Mouse (Mus musculus): ENCODE measurements around the gene Bnipl.
A peak's percentile ranks its signal among the peaks of the same experiment; 100 is the strongest.

Bnipl gene

DNA sequence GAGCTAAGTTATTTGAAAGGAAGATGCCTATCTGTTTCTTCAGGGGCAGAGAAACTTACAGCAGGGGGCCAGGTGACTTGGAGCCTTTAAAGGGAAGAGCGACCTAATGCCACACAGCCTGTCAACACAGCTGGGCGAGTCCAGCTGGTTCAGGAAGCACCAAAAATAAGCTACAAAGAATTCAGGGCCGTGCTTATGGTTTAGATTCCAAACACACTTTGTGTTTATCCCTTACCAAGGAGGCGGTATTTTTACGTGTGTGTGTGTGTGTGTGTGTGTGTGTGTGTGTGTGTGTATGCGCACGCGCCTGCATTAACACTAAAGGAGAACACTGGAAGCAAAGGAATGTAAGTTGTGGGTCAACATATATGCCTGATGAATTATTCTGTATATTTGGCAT, 29.8 kb upstream of the Bnipl start:
- DNase-seq (ENCODE audit: low spot score), result peak; percentile 50

DNA sequence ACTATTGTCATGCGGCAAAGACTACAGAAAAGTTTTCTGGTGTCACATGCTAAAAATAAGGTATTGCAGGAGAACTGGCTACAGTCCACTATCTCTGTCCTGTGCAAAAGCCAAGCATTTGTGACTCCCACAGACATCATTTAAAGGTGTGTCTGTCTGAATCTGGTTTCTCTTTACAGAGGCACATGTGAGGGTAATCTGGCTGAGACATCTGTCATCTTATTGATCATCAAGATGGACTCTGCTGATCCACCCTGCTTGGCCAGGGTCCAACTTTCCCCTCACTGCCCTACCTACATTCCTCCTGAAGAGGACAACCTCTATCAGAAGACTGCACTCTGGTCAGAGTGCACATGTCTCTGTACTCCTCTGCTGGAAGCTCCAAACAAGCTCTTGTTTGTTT, 26.2 kb upstream of the Bnipl start:
- DNase-seq (ENCODE audit: low spot score), result peak; percentile 81

DNA sequence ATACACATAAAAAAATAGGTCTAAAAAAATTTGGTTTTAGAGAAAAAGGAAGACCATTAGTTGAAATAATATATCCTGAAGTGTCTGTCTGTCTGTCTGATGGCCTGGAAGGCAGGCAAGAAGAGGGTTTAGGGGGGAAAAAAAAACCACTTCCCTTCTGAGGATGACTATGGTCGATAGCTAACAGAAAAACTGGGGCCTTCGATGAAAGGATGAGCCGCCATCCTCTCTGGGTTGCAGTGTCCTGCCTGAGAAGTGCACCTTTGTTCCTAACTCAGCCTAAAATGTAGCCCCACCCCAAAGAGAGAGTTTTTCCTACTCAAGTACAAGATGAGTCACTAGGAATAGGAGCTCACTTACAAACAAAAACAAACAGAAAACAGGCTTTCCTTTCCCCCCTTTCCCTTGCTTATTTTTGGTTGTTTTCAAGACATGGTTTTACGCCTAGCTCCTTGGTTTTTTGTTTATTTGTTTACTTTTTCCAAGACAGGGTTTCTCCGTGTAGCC, 25.5 kb upstream of the Bnipl start:
- DNase-seq (ENCODE audit: low spot score), result no peak

DNA sequence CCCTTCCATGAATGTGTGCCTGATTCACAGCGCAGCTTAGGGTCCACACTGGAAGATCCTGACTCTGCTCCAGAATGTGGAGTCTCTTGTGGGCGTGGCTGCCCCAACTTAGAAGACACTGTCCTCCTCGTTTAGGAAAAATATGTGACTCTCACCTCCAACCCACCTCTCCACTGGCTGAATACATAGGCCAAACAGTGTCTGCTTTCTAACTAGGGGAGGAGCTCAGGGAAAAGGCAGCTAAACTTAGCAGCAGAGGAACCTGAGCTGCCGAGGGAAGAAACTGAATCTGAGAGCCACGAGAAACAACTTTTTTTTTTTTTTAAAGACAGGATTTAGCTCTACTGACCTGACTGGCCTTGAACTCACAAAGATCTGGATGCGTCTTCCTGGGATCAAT, 24.2 kb upstream of the Bnipl start:
- DNase-seq (ENCODE audit: low spot score), result no peak

DNA sequence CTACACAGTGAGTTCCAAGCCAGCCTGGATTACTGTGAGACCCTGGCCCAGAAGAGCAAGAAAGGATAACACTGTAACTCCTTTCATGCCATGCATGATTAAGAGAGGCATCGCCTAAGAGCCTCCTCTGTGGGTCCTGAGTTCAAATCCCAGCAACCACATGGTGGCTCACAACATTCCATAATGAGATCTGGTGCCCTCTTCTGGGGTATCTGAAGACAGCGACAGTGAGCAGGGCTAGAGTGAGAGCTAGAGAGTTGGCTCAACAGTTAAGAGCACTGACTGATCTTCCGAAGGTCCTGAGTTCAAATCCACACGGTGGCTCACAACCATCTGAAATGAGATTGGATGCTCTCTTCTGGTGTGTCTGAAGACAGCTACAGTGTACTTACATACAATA, 23.5 kb upstream of the Bnipl start:
- DNase-seq (ENCODE audit: low spot score), result no peak

DNA sequence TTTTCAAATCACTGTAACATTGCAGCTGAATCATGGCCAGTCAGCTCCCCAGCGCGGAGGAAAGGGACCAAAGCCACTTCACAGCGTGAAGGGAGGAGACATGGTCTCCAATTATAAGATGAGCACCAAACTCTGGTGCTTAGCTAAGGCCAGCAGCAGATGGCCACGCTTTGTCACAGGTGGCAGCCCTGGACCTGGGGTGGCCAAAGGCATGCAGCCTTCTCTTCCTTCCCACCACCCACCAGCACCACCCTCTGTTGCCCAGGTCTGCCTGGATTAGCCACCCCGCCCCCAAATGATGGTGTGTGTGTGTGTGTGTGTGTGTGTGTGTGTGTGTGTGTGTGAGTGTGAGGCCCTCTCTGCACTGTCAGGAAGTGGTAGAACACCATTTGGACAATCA, 22.5 kb upstream of the Bnipl start:
- DNase-seq (ENCODE audit: low spot score), result no peak

DNA sequence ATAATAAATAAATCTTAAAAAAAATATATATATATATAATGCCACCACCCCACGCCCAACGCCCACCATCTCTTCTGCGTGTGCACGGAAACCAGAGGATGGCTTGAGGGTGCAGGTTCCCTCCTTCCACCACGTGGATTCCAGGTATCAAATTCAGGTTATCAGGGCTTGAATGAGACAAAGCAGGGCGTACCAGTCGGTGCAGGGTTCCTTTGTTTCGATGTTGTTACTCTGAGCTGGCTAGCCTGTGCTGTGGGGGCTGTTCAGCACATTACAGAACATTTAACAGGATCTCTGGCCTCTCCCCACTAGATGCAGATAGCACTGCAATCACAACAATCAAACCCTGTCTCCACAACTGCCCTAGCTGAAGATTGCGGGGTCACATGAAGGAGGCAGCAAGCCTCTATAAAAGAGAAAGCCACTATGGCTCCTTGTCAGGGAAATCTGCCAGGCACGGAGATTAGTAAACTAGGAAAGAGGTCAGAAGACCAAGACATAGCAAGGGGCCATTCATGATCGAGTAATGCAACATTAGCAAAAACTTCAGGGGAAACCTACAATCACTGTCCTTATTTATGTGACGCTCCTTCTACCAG, 19.9 kb upstream of the Bnipl start:
- DNase-seq (ENCODE audit: low spot score), result no peak

DNA sequence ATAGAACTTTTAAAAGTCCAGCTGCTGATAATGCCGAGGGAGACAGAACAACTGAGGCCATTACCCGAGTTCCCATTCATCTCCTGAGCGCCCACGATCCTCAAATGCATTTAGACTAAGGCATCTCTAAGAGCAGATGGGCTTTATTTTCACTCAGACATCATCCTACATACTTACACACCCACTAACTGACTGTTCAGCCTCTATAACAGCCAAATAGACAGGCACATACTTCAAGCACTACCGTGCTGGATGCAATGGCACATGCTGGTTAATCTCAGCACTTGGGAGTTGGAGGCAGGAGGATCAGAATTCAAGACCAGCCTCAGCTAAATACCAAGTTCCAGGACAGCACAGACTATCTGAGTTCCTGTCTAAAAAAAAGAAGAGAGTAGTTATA, 18.8 kb upstream of the Bnipl start:
- DNase-seq (ENCODE audit: low spot score), result no peak

DNA sequence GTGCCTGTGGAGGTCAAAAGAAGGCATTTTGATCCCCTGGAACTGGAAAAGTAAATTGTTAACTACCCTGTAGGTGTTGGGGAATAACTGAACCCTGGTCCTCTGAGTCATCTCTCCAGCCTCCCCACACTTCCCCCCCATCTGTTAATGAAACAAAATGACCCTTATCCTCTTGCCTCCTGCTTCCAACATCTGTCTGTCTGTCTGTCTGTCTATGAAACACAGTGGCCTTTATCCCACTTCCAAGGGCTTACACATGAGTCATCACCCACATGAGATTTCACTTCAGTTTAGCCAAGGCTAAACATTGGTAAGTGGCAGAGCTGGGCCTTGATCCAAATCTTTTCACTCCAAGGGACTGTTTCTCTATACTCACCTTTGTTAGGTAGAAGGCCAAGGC, 16.9 kb upstream of the Bnipl start:
- DNase-seq (ENCODE audit: low spot score), result peak; percentile 66

DNA sequence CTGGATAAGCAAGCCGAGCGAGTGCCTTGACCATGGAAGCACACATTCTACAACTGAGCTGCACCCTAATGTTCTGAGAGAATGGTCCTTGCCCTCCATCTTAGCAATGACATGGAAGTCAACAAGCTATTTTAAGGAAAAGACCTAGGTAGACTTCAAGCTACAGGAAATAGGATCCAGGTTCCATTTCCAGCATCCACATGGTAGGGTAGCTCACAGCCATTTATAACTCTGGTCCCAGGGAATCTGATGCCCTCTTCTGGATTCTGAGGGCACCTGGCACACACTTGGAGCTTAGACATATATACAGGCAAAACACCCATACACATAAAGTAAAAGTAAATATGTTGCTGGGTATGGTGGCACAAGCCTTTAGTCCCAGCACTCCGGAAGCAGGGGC, 15.1 kb upstream of the Bnipl start:
- DNase-seq (ENCODE audit: low spot score), result no peak

DNA sequence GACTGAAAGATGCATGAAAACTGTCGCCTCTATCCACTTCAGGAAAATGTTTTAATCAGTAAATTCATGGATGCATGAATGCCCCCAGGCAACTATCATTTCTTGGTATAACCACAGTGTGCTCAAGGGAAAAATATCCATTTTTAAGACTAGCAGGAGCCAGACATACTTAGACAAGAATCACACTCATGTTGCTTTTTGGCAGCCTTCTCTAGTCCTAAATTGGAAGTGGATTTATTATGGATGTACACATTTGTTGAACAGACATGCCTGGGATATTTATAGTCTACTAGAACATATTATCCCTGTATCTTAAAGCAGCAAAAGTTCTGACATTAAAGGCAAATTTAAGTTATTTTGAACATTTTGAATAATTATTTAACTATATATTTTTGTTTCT, 13.7 kb upstream of the Bnipl start:
- no peak for DNase-seq (ENCODE audit: low spot score)

DNA sequence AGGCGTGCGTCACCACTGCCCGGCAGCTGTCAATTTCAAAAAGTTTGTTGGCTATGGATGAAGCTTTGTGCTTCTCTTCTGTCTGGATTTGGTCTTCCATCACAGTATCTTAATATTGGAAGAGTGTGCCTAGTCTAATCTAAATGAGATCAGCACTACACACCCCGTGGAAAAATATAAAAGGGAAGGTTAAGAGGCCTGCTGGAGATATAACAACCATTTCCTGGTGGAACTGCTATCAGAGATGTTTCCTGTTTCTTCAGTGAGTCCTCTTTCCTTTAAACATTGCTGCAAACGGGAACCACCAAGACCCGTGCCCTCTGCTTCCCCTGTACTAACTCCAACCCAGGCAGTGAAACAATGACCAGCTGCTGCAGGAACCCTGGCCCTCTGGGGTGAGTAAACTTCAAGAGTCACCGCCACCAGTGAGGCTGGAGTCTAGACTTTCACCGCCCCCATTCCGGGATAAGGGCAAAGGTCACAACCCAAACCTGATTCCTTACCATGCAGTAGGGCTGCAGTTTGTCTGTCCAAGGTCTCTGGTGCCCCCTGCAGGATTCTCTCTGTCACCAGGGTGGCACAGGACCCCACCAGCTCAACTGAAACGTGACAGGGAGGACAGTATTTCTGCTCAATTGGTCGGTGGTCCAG, 12.2 kb upstream of the Bnipl start:
- DNase-seq (ENCODE audit: low spot score), result peak; percentile 92

DNA sequence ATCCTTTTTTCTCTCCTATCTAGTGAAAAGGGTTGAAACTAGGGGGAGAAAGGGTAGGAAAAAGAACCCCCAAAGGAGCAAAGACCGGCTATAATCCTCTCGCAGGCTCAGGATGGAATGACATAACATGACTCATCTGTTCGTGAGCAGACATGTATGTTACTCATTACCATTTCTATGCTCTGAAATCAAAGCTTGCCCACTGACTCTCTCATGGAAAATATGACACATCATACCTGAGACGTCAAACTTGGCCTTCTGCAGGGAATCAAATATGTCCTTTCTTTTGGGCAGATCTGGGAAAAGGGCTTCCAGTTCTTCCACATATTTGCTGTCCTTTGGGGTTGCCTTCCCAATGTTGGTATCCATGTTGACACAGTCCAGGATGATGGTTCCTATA, 11.0 kb upstream of the Bnipl start:
- no peak for DNase-seq (ENCODE audit: low spot score)

DNA sequence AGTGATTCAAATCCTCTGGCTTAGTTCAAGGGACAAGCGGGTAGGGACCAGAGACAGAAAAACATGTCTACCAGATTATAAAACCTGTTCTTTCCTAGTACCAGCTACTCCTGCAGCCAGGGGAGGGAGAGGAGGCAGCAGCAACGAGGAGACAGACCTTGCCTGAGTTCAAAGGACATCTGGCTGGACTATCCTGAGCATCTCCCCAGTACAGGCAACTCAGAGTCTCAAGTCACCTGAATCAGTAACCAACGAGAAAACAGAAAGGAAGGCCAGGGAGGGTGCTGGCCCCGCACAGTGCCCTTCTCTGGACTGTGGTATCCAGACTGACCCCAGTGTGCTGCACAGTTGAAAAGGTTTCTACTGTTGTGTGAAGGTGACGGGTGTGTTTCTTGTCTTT, 5.9 kb upstream of the Bnipl start:
- no peak for DNase-seq (ENCODE audit: low spot score)

DNA sequence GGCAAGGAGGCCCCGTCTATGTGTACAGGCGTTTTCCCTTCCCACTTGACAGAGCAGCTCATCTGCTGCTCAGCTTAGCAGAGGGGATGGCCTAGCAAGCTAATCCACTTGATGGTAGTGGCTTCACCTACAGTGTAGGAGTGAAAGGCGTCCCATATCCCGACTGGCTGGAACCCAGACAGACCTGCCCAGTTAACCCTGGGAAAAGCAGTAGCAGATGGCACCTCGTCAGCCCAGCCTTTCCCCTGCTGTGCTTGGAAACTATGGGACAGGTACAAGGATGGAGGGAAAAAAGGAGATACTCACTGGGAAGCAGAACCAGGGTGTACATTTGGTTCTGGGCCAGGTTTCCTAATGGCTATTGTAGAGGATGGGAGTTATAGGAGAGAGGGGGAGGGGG, 632 bp downstream of the Bnipl start:
- no peak for DNase-seq (ENCODE audit: low spot score)

DNA sequence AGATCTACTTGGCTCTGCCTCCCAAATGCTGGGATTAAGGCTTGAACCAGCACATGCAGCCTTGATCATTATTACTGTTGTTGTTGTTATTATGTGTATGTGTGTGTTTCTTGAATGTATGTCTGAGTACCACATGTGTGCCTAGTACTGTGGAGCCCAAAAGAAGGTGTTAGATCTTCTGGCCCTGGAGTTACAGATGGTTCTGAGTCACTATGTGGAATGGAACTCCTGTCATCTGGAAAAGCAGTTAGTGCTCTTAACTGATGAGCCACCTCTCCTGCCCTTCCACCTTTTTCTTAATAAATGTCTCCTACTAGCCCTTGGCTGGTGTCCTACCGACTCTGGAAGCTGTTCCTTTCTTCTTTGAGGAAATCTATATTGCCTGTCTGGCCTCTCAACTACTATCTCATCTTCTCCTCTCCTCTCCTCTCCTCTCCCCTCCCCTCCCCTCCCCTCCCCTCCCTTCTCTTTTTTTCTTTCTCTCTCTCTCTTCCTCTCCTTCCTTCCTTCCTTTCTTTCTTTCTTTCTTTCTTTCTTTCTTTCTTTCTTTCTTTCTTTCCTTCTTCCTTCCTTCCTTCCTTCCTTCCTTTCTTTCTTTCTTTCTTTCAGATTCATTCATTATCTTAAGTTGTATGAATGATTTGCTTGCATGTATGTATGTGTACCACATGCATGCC, 3.2 kb downstream of the Bnipl start:
- no peak for DNase-seq (ENCODE audit: low spot score)

DNA sequence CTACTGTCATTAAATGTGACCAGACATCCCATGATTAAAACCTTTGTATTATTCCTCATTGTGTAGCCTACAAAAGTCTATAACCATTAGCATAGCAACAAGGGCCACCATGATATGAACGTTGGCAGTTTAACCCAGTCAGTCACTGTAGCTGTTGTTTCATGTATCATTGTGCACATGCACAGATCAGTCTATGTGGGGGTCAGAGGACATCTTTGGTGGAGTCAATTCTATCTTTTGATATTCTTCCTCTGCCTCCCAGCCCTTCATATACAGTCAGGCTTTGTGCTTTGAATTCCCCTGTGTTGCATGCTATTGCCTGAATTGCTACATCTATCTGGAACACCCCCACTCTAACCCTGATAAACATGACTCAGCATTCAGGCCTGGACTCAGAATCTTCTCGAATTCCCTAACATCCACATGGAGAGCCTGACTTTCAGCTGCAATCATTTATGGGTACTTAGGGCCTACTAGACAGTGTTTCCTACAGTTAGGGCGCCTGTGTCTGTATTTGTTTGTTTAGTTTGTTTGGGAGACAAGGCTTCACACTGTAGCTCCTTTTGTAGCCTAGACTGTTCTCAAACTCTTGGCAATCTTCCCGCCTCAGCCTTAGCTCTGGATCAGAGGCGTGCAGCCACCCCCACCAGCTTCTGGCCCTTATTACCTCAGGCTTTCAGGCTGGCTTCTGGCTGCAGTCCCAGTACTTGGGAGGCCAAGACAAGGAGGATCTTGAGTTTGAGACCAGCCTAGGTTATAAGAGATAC, 4.3 kb downstream of the Bnipl start:
- DNase-seq (ENCODE audit: low spot score), result no peak

DNA sequence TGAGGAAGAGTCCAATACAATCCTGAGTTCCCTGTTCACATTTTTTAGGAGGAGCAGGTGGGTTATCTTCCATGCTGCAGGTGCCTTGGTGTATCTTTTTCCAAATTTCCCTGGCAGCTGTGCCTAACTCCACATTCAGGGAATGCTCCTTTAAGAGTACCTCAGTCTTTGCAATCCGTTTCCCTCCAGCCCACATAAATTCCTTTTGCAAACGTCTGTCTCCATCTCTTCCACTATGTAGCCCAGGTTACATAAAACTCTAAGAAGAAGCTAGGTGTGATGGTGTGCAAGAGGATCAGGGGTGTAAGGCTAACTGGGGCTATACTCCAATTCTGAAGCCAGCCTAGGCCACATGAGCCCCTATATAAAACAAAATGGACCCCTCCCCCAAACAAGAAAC, 7.9 kb downstream of the Bnipl start:
- no peak for DNase-seq (ENCODE audit: low spot score)

DNA sequence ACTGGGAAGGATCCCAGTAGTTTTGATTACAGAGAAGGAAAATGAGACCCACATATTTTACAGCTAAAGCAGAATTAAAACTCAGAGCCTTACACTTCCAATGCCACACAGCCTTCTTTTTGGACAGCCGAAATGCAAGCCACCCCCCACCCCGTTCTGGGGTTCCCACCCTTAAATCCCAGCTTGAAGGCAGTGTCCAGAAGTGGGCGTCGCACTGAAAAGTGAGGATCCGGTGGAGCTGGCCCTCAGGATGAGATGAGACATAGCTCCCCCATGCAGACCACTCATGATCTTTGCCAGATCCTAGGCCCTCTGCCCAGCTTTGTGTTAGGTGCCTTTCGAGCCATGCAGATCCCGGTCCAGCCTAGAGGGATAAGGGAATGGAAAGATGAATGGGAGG, 9.5 kb downstream of the Bnipl start, which contains the start of gene Gm128:
Gene Gm128 (minus strand): TSS at position 101 of the 400 bp plus-strand sequence.
- DNase-seq (ENCODE audit: low spot score), result no peak

DNA sequence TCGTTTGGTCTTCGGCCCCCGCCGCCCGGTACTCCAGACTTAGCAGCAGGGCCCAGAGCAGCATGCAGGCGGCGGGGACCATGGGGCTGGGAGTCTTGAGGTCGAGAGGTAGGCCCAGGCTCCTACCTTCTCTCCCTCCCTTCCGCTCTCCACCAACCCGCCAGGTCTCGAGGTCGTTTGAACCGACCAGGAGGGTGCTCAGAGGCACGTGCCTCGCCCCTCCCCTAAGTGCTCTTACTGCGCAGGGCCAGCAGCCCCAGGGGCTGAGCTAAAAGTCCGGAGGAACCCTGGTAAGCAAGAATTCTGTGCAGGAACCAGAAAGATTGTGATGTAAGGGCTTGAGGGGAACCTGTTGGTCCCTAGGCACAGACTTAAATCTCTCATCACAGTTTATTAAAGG, 10.1 kb downstream of the Bnipl start:
- no peak for DNase-seq (ENCODE audit: low spot score)

DNA sequence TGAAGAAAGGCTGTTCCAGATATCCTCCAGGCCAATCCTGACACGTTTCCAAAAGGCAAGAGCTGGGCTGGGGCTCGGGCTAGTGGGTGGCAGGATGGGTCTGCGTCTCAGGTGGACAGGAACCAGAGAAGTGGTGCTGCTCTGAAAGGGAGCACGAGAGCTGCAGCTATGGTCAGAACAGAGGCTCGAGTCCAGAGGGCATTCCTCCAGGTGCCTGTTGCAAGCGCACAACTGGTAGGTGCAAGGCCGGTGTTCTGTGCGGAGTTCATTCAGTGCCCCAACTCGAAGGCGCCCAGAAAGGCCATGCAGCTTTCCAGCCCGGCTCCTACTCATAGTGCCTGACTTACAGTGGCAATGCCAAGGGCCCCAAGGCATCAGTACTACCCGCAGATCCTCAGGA, 11.0 kb downstream of the Bnipl start:
- DNase-seq (ENCODE audit: low spot score), result no peak

DNA sequence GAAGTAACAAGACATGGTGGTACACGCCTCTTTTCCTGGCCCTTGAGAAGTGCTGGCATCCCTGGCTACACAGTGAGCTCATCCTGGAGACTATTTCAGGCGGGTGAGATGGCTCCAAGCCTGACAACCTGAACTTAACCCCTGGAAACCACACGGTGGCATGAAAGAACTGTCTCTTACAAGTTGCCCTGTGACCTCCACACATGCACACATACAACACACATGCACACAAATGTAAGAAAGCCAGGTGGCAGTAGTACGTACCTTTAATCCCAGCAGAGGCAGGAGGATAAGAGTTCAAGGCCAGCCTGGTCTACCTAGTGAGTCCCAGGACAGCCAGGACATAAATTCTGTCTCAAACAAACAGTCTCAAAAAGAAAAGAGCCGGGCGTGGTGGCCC, 12.0 kb downstream of the Bnipl start:
- no peak for DNase-seq (ENCODE audit: low spot score)

All from yolk sac, embryonic 10.5 days (tissue).